ENCODE assay signal across 8 mouse cellular contexts in the genomic region with DNA sequence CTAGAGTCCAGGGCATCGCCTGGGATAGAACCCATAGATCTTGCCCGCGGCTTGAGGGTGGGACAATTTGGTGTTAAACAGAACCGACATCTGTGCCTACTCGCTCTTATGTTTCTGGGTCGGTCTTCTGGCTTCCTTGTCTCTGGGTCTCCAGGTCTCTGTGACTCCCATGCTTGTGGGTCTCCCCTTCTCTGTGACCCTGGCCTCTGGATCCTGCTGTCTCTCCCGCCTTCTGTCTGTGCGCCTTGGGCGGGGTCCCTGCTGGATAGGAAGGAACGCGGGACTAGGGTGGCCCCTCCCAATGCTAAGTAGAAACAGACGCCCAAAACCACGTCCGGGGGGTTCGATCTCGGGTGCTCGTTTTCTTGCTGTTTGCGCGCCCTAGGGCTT. TPM values are rescaled to one million over a fixed set of nuclear protein-coding genes. Genes with fewer than 3 reads are reported as not detected.
DNase-seq lines count a peak whose midpoint lies in the region; ATAC-seq and TF ChIP-seq lines count a peak whose summit lies in the region.

No protein-coding gene starts in this region.

- no peak for ATAC-seq in forebrain, embryonic 15.5 days (replicated peaks)
- ATAC-seq in hindbrain, embryonic 15.5 days (ENCODE audit: low FRiP score, low read depth) = no peak
- no peak for ATAC-seq in lung, embryonic 14.5 days (ENCODE audit: insufficient read depth)
- no peak for ATAC-seq in stomach, embryonic 16.5 days (ENCODE audit: insufficient read depth, low FRiP score)

- no peaks in the 10 kb centered on the region for H3K9me3 ChIP-seq in forebrain, embryonic 15.5 days
- no peaks in the 10 kb centered on the region for H3K9me3 ChIP-seq in hindbrain, embryonic 15.5 days
- H3K9me3 ChIP-seq in lung, embryonic 14.5 days (ENCODE audit: low read depth, low read length) = no peaks in the 10 kb centered on the region
- no peaks in the 10 kb centered on the region for H3K9me3 ChIP-seq in stomach, embryonic 16.5 days (replicated peaks; ENCODE audit: control insufficient read depth, low read length)

- H3K27me3 ChIP-seq in forebrain, embryonic 15.5 days = peaks cover 5% of the 10 kb centered on the region; the same call in 1 of the 2 replicates
- H3K27me3 ChIP-seq in hindbrain, embryonic 15.5 days = peaks cover 21% of the 10 kb centered on the region
- peaks cover 18% of the 10 kb centered on the region; the same call in 1 of the 2 replicates for H3K27me3 ChIP-seq in lung, embryonic 14.5 days (ENCODE audit: insufficient read depth, low read length)
- H3K27me3 ChIP-seq in stomach, embryonic 16.5 days (ENCODE audit: control insufficient read depth, insufficient read depth, low read length) = 0 out of 2 replicates have a peak, but pooled peaks cover 7% of the 10 kb centered on the region

- no peak for TF ChIP-seq CTCF in left cerebral cortex, adult 2 months (IDR thresholded peaks at IDR 0.05)
- TF ChIP-seq CTCF in lung, embryonic 14.5 days (IDR thresholded peaks at IDR 0.05; ENCODE audit: low read depth) = no peak

- H3K4me2 ChIP-seq in forebrain, embryonic 15.5 days (replicated peaks) = peak overlapping the region; percentile 78
- H3K4me2 ChIP-seq in hindbrain, embryonic 15.5 days = peak overlapping the region; percentile 61
- H3K4me2 ChIP-seq in lung, embryonic 14.5 days = peak overlapping the region; percentile 86
- H3K4me2 ChIP-seq in stomach, embryonic 16.5 days (ENCODE audit: low read depth, low read length) = peak overlapping the region; percentile 83

- 0 out of 2 replicates have a peak overlapping the region, but pooled peaks have one; percentile 34 for H3K9ac ChIP-seq in forebrain, embryonic 15.5 days (replicated peaks)
- no peak overlapping the region for H3K9ac ChIP-seq in hindbrain, embryonic 15.5 days
- peak overlapping the region; percentile 48 for H3K9ac ChIP-seq in lung, embryonic 14.5 days
- peak overlapping the region; percentile 75 for H3K9ac ChIP-seq in stomach, embryonic 16.5 days (ENCODE audit: low read length)

- WGBS in forebrain, embryonic 15.5 days = 25% methylated on average over 19 of the region's 19 CpGs
- WGBS in hindbrain, embryonic 15.5 days = 31% methylated on average over 19 of the region's 19 CpGs
- WGBS in lung, embryonic 14.5 days = 20% methylated on average over 19 of the region's 19 CpGs
- WGBS in stomach, embryonic 16.5 days = 17% methylated on average over 19 of the region's 19 CpGs

- intact Hi-C loops in left cerebral cortex, adult 2 months (cut with DNase I) = no loop called here

- peaks cover 29% of the 10 kb centered on the region for H3K4me1 ChIP-seq in forebrain, embryonic 15.5 days
- peaks cover 40% of the 10 kb centered on the region for H3K4me1 ChIP-seq in hindbrain, embryonic 15.5 days (replicated peaks)
- H3K4me1 ChIP-seq in lung, embryonic 14.5 days (ENCODE audit: insufficient read depth) = peaks cover 9% of the 10 kb centered on the region
- H3K4me1 ChIP-seq in stomach, embryonic 16.5 days (ENCODE audit: control insufficient read depth, insufficient read depth, low read length) = peaks cover 32% of the 10 kb centered on the region

- DNase-seq in left cerebral cortex, adult 2 months (ENCODE audit: extremely low spot score in 1 of 2, low spot score in 2 of 2) = no peak
- DNase-seq in left cerebral cortex, adult 18-20 months (ENCODE audit: low spot score in 2 of 2) = no peak
- DNase-seq in lung, embryonic 14.5 days = no peak
- no peak for DNase-seq in ovary, postnatal 14 days (ENCODE audit: low spot score)
- no peak for DNase-seq in frontal cortex, adult 2 months (ENCODE audit: extremely low spot score in 1 of 2, low spot score in 1 of 2)

- no peak overlapping the region for H3K27ac ChIP-seq in left cerebral cortex, adult 2 months
- no peak overlapping the region for H3K27ac ChIP-seq in forebrain, embryonic 15.5 days (replicated peaks)
- H3K27ac ChIP-seq in hindbrain, embryonic 15.5 days (replicated peaks) = no peak overlapping the region
- no peak overlapping the region for H3K27ac ChIP-seq in lung, embryonic 14.5 days (ENCODE audit: low read depth)
- no peak overlapping the region for H3K27ac ChIP-seq in stomach, embryonic 16.5 days (ENCODE audit: low read length)

- H3K4me3 ChIP-seq in left cerebral cortex, adult 2 months = peak overlapping the region; percentile 40
- peak overlapping the region; percentile 39 for H3K4me3 ChIP-seq in forebrain, embryonic 15.5 days
- peak overlapping the region; percentile 33 for H3K4me3 ChIP-seq in hindbrain, embryonic 15.5 days
- peak overlapping the region; percentile 53 for H3K4me3 ChIP-seq in lung, embryonic 14.5 days (ENCODE audit: low read depth, low read length)
- peak overlapping the region; percentile 62 for H3K4me3 ChIP-seq in stomach, embryonic 16.5 days (replicated peaks; ENCODE audit: low read length)

- H3K36me3 ChIP-seq in forebrain, embryonic 15.5 days = no peaks in the 10 kb centered on the region
- H3K36me3 ChIP-seq in hindbrain, embryonic 15.5 days = no peaks in the 10 kb centered on the region
- H3K36me3 ChIP-seq in lung, embryonic 14.5 days (ENCODE audit: insufficient read depth) = no peaks in the 10 kb centered on the region
- no peaks in the 10 kb centered on the region for H3K36me3 ChIP-seq in stomach, embryonic 16.5 days (ENCODE audit: control insufficient read depth, insufficient read depth, low read length)

RNA-seq across cellular contexts. Expression of a gene that starts 4.0 kb away (rescaled TPM):
- 1 to 10 TPM; 1.7 to 2.2 TPM for total RNA-seq in left cerebral cortex, adult 2 months (2021)
- total RNA-seq in left cerebral cortex, adult 18-20 months (2021) = 1 to 10 TPM in 1 of 2 experiments, under 1 TPM in 1; 1.00 to 1.4 TPM
- polyA plus RNA-seq in forebrain, embryonic 15.5 days (2015; fragmentation: Nextera tagmentation; extraction: Ambion mirVana) = 22.6 and 24.9 TPM in 2 replicates
- polyA plus RNA-seq in hindbrain, embryonic 15.5 days (2015; fragmentation: Nextera tagmentation; extraction: Ambion mirVana) = 18.3 and 23.6 TPM in 2 replicates
- polyA plus RNA-seq in lung, embryonic 14.5 days (2014; fragmentation: Nextera tagmentation; extraction: Ambion mirVana) = 35.1 and 35.4 TPM in 2 replicates
- polyA plus RNA-seq in stomach, embryonic 16.5 days (2015; fragmentation: Nextera tagmentation; extraction: Ambion mirVana) = 24.0 and 24.3 TPM in 2 replicates
- polyA plus RNA-seq in frontal cortex, adult 2 months (2012; rRNA removed) = 1.1 and 1.8 TPM in 2 replicates

RNA-seq across cellular contexts. Expression of a gene that starts 6.2 kb away (rescaled TPM):
- 10 to 100 TPM; 14.4 to 15.0 TPM for total RNA-seq in left cerebral cortex, adult 2 months (2021)
- 10 to 100 TPM; 14.3 to 15.9 TPM for total RNA-seq in left cerebral cortex, adult 18-20 months (2021)
- polyA plus RNA-seq in forebrain, embryonic 15.5 days (2015; fragmentation: Nextera tagmentation; extraction: Ambion mirVana) = 29.1 and 31.5 TPM in 2 replicates
- polyA plus RNA-seq in hindbrain, embryonic 15.5 days (2015; fragmentation: Nextera tagmentation; extraction: Ambion mirVana) = 29.2 and 34.7 TPM in 2 replicates
- 237 and 267 TPM in 2 replicates for polyA plus RNA-seq in lung, embryonic 14.5 days (2014; fragmentation: Nextera tagmentation; extraction: Ambion mirVana)
- 350 and 360 TPM in 2 replicates for polyA plus RNA-seq in stomach, embryonic 16.5 days (2015; fragmentation: Nextera tagmentation; extraction: Ambion mirVana)
- 87.6 and 94.9 TPM in 2 replicates for polyA plus RNA-seq in frontal cortex, adult 2 months (2012; rRNA removed)

RNA-seq across cellular contexts. Expression of a gene that starts 12.2 kb away (rescaled TPM):
- total RNA-seq in left cerebral cortex, adult 2 months (2021) = 100 to 1,000 TPM; 143 to 148 TPM
- 100 to 1,000 TPM; 142 to 162 TPM for total RNA-seq in left cerebral cortex, adult 18-20 months (2021)
- polyA plus RNA-seq in forebrain, embryonic 15.5 days (2015; fragmentation: Nextera tagmentation; extraction: Ambion mirVana) = 407 and 414 TPM in 2 replicates
- 294 and 336 TPM in 2 replicates for polyA plus RNA-seq in hindbrain, embryonic 15.5 days (2015; fragmentation: Nextera tagmentation; extraction: Ambion mirVana)
- 266 and 273 TPM in 2 replicates for polyA plus RNA-seq in lung, embryonic 14.5 days (2014; fragmentation: Nextera tagmentation; extraction: Ambion mirVana)
- 140 and 142 TPM in 2 replicates for polyA plus RNA-seq in stomach, embryonic 16.5 days (2015; fragmentation: Nextera tagmentation; extraction: Ambion mirVana)
- polyA plus RNA-seq in frontal cortex, adult 2 months (2012; rRNA removed) = 249 and 252 TPM in 2 replicates

RNA-seq across cellular contexts. Expression of a gene that starts 33.5 kb away (rescaled TPM):
- 10 to 100 TPM; 27.8 to 28.6 TPM for total RNA-seq in left cerebral cortex, adult 2 months (2021)
- total RNA-seq in left cerebral cortex, adult 18-20 months (2021) = 10 to 100 TPM; 25.5 to 27.5 TPM
- polyA plus RNA-seq in forebrain, embryonic 15.5 days (2015; fragmentation: Nextera tagmentation; extraction: Ambion mirVana) = 38.9 and 41.1 TPM in 2 replicates
- polyA plus RNA-seq in hindbrain, embryonic 15.5 days (2015; fragmentation: Nextera tagmentation; extraction: Ambion mirVana) = 47.3 and 49.8 TPM in 2 replicates
- 4.3 and 6.1 TPM in 2 replicates for polyA plus RNA-seq in lung, embryonic 14.5 days (2014; fragmentation: Nextera tagmentation; extraction: Ambion mirVana)
- 4.6 and 6.5 TPM in 2 replicates for polyA plus RNA-seq in stomach, embryonic 16.5 days (2015; fragmentation: Nextera tagmentation; extraction: Ambion mirVana)
- 40.3 and 42.0 TPM in 2 replicates for polyA plus RNA-seq in frontal cortex, adult 2 months (2012; rRNA removed)

RNA-seq across cellular contexts. Expression of a gene that starts 54.2 kb away (rescaled TPM):
- 10 to 100 TPM; 72.9 to 76.5 TPM for total RNA-seq in left cerebral cortex, adult 2 months (2021)
- total RNA-seq in left cerebral cortex, adult 18-20 months (2021) = 10 to 100 TPM; 71.5 to 71.9 TPM
- polyA plus RNA-seq in forebrain, embryonic 15.5 days (2015; fragmentation: Nextera tagmentation; extraction: Ambion mirVana) = 15.2 and 17.9 TPM in 2 replicates
- 16.3 and 16.6 TPM in 2 replicates for polyA plus RNA-seq in hindbrain, embryonic 15.5 days (2015; fragmentation: Nextera tagmentation; extraction: Ambion mirVana)
- polyA plus RNA-seq in lung, embryonic 14.5 days (2014; fragmentation: Nextera tagmentation; extraction: Ambion mirVana) = 22.8 and 24.1 TPM in 2 replicates
- 8.9 and 10.8 TPM in 2 replicates for polyA plus RNA-seq in stomach, embryonic 16.5 days (2015; fragmentation: Nextera tagmentation; extraction: Ambion mirVana)
- 66.4 and 69.3 TPM in 2 replicates for polyA plus RNA-seq in frontal cortex, adult 2 months (2012; rRNA removed)
